Mouse (Mus musculus): Measurements from ENCODE around the gene Trmu.
A peak's percentile ranks its signal among the peaks of the same experiment; 100 is the strongest.

Trmu gene

GRCm38 (mm10) chr15:85897113-85897512, 18.0 kb downstream of the Trmu start:
- DNase-seq (ENCODE audit: low read depth, low spot score): no peak

GRCm38 (mm10) chr15:85899396-85899795, 20.3 kb downstream of the Trmu start:
- DNase-seq (ENCODE audit: low read depth, low spot score): no peak

GRCm38 (mm10) chr15:85900318-85900717, 21.2 kb downstream of the Trmu start:
- DNase-seq (ENCODE audit: low read depth, low spot score): no peak

GRCm38 (mm10) chr15:85900801-85901200, 21.7 kb downstream of the Trmu start:
- no peak for DNase-seq (ENCODE audit: low read depth, low spot score)

- DNase-seq (ENCODE audit: low read depth, low spot score): no peak
These were observed 23.4 kb downstream of the Trmu start for GRCm38 (mm10) chr15:85902505-85902904.

GRCm38 (mm10) chr15:85903826-85904225, 24.7 kb downstream of the Trmu start:
- no peak for DNase-seq (ENCODE audit: low read depth, low spot score)

GRCm38 (mm10) chr15:85908660-85909491, 29.8 kb downstream of the Trmu start:
- no peak for DNase-seq (ENCODE audit: low read depth, low spot score)

GRCm38 (mm10) chr15:85909492-85909829, 30.3 kb downstream of the Trmu start:
- no peak for DNase-seq (ENCODE audit: low read depth, low spot score)

- no peak for DNase-seq (ENCODE audit: low read depth, low spot score)
These were observed 30.8 kb downstream of the Trmu start for GRCm38 (mm10) chr15:85909931-85910330.

- peak; percentile 70 for DNase-seq (ENCODE audit: low read depth, low spot score)
These were observed 34.5 kb downstream of the Trmu start for GRCm38 (mm10) chr15:85913605-85914004.

- DNase-seq (ENCODE audit: low read depth, low spot score): no peak
These were observed 40.2 kb downstream of the Trmu start for GRCm38 (mm10) chr15:85919191-85919891.

- DNase-seq (ENCODE audit: low read depth, low spot score): no peak
These were observed 40.8 kb downstream of the Trmu start for GRCm38 (mm10) chr15:85919892-85920248.

- DNase-seq (ENCODE audit: low read depth, low spot score): peak; percentile 15
These were observed 42.7 kb downstream of the Trmu start for GRCm38 (mm10) chr15:85921855-85922254.

- DNase-seq (ENCODE audit: low read depth, low spot score): no peak
These were observed 49.0 kb downstream of the Trmu start for GRCm38 (mm10) chr15:85928161-85928560.

- DNase-seq (ENCODE audit: low read depth, low spot score): no peak
These were observed 56.5 kb downstream of the Trmu start for GRCm38 (mm10) chr15:85935627-85936049.
